Mouse (Mus musculus): ENCODE data around the gene 4921539E11Rik. TPM values are rescaled to one million over a fixed set of nuclear protein-coding genes. Genes with fewer than 3 reads are reported as not detected.

Gene 4921539E11Rik
- polyA plus RNA-seq, 1 experiment from 2014 or later, result not detected

DNA sequence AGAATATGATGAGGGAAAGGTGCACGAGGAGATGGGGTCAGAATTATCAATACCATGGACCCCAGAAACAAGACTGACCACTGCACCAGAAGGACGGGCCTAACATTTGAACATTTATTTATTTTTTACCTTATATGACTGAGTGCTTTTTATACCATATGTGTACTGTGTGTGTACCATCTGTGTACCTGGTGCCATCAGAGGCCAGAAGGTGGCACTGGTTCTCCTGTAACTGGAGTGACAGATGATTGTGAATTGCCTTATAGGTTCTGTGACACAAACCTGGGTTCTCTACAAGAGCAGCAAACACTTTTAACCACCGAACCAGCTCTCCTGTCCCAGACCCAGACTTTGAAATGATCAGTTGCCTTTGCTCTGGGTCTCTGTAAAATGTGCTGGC, 31.8 kb downstream of the 4921539E11Rik start:
- Histone ChIP-seq H3K4me2 (ENCODE audit: low read length) (no peak overlapping the region), H3K9ac (ENCODE audit: low read depth, low read length) (no peak overlapping the region), H3K27me3 (replicated peaks; ENCODE audit: control insufficient read depth, insufficient read depth, low read length) (no peaks in the 10 kb centered on the region), H3K36me3 (ENCODE audit: control insufficient read depth, insufficient read depth, low read length) (no peaks in the 10 kb centered on the region), H3K27ac (ENCODE audit: low read depth, low read length) (no peak overlapping the region), H3K4me1 (ENCODE audit: control insufficient read depth, insufficient read depth, low read depth, low read length) (no peaks in the 10 kb centered on the region; the same call in 1 of the 2 replicates), H3K9me3 (ENCODE audit: control insufficient read depth, low read length) (no peaks in the 10 kb centered on the region), H3K4me3 (ENCODE audit: low read length) (no peak overlapping the region)
- WGBS, result 91% methylated on average over 3 of the region's 3 CpGs
- ATAC-seq, result no peak

DNA sequence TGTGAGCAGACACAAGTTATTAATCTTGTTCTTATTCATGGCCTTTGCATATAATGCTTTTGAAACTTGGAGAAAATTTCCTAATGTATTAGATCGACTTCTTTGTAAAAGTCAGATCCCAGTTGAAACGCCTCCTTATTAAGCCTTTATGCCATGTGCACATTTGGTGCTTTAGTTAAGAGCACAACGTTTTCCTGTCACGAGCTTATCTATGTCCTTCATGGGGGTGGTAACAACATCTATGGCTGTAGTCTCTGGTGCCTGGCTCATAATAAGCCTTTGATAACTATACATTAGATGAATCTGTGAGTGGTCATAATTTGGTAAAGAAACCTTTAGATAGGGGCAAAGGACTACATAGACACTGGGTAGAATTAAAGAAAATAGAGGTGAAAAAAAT, 36.8 kb downstream of the 4921539E11Rik start:
- Histone ChIP-seq H3K9ac (ENCODE audit: low read depth, low read length) (no peak overlapping the region), H3K27ac (ENCODE audit: low read depth, low read length) (no peak overlapping the region), H3K27me3 (replicated peaks; ENCODE audit: control insufficient read depth, insufficient read depth, low read length) (no peaks in the 10 kb centered on the region), H3K36me3 (ENCODE audit: control insufficient read depth, insufficient read depth, low read length) (no peaks in the 10 kb centered on the region), H3K4me2 (ENCODE audit: low read length) (no peak overlapping the region), H3K9me3 (ENCODE audit: control insufficient read depth, low read length) (no peaks in the 10 kb centered on the region), H3K4me1 (ENCODE audit: control insufficient read depth, insufficient read depth, low read depth, low read length) (no peaks in the 10 kb centered on the region), H3K4me3 (ENCODE audit: low read length) (no peak overlapping the region)
- ATAC-seq, result no peak
- WGBS, result 87% methylated on average over 4 of the region's 4 CpGs

DNA sequence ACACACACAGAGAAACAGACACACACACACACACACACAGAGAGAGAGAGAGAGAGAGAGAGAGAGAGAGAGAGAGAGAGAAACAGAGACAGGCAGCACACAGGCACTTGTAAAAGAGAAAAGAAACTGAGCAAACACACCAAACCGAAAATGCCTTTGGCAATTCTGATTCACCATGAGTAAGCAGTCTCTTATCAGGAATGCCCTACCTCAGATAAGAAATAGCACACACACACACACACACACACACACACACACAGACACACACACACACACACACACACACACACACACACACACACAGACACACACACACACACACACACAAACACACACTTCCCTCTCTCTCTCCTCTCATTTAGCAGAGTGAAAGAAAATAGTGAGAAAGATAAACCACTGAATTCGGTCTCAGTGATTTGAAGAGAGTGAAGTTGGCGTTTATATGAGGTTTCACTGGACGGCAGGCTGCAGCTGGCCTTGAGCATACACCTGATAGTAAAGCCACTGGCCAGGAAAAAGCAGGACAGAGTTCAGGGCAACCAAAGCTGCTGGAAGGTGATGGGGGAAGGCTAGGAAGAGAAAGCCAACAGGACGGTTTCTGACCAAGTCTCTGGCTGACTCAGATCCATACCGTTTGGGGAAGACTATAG, 41.1 kb downstream of the 4921539E11Rik start:
- WGBS, result 75% methylated on average over 6 of the region's 6 CpGs

DNA sequence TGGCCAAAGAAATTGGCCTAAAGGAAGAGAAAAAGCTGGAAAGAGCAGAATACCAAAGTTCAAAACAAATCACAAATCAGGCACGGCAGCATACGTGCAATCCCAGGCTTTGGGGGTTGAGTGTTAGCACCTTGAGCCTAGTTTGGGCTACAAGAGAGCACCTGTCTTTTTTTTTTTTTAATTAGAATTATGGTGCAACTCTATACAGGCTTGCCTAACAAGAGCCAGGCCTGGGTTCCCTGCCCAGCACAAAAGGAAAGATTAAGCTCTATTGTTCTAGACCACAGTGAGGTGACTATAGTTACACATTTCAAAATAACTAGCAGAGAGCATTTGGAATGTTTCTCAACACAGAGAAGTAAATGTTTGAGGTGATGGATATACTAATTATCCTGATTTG, 42.9 kb downstream of the 4921539E11Rik start:
- 95% methylated on average over 2 of the region's 2 CpGs for WGBS
- ATAC-seq, result no peak
- no peaks in the 10 kb centered on the region for H3K36me3 ChIP-seq (ENCODE audit: control insufficient read depth, insufficient read depth, low read length)

More for the DNA sequence above, 41.1 kb downstream of the 4921539E11Rik start:
- Histone ChIP-seq H3K9ac (ENCODE audit: low read depth, low read length) (no peak overlapping the region), H3K27ac (ENCODE audit: low read depth, low read length) (no peak overlapping the region), H3K4me2 (ENCODE audit: low read length) (no peak overlapping the region), H3K4me1 (ENCODE audit: control insufficient read depth, insufficient read depth, low read depth, low read length) (no peaks in the 10 kb centered on the region), H3K36me3 (ENCODE audit: control insufficient read depth, insufficient read depth, low read length) (no peaks in the 10 kb centered on the region), H3K9me3 (ENCODE audit: control insufficient read depth, low read length) (no peaks in the 10 kb centered on the region), H3K27me3 (replicated peaks; ENCODE audit: control insufficient read depth, insufficient read depth, low read length) (no peaks in the 10 kb centered on the region), H3K4me3 (ENCODE audit: low read length) (no peak overlapping the region)
- no peak for ATAC-seq

DNA sequence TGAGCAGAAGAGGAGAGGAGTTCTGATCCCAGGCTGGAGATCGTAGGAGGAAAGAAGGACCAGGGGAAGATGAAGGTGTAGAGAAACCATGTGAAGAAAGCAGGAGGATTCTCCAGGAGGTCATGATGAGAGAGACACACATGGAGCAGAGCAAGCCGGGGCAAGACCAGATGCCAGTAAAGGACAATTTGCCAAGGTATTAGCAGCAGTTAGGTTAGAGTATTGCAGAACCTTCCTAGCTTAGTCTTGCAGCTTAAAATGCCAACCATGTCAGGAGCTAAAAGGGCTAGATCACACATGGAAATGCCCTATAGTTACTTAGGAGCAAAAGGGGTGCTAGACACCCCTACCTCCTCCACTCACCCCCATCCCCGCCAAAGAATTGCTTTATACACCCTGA, 43.4 kb downstream of the 4921539E11Rik start:
- Histone ChIP-seq H3K9me3 (ENCODE audit: control insufficient read depth, low read length) (no peaks in the 10 kb centered on the region), H3K27ac (ENCODE audit: low read depth, low read length) (no peak overlapping the region), H3K4me1 (ENCODE audit: control insufficient read depth, insufficient read depth, low read depth, low read length) (no peaks in the 10 kb centered on the region), H3K27me3 (replicated peaks; ENCODE audit: control insufficient read depth, insufficient read depth, low read length) (no peaks in the 10 kb centered on the region), H3K36me3 (ENCODE audit: control insufficient read depth, insufficient read depth, low read length) (no peaks in the 10 kb centered on the region), H3K4me2 (ENCODE audit: low read length) (no peak overlapping the region), H3K9ac (ENCODE audit: low read depth, low read length) (no peak overlapping the region), H3K4me3 (ENCODE audit: low read length) (no peak overlapping the region)
- 91% methylated on average over 3 of the region's 3 CpGs for WGBS
- no peak for ATAC-seq

More for the DNA sequence above, 42.9 kb downstream of the 4921539E11Rik start:
- Histone ChIP-seq H3K4me2 (ENCODE audit: low read length) (no peak overlapping the region), H3K27me3 (replicated peaks; ENCODE audit: control insufficient read depth, insufficient read depth, low read length) (no peaks in the 10 kb centered on the region), H3K4me3 (ENCODE audit: low read length) (no peak overlapping the region), H3K27ac (ENCODE audit: low read depth, low read length) (no peak overlapping the region), H3K4me1 (ENCODE audit: control insufficient read depth, insufficient read depth, low read depth, low read length) (no peaks in the 10 kb centered on the region), H3K9ac (ENCODE audit: low read depth, low read length) (no peak overlapping the region), H3K9me3 (ENCODE audit: control insufficient read depth, low read length) (no peaks in the 10 kb centered on the region)

DNA sequence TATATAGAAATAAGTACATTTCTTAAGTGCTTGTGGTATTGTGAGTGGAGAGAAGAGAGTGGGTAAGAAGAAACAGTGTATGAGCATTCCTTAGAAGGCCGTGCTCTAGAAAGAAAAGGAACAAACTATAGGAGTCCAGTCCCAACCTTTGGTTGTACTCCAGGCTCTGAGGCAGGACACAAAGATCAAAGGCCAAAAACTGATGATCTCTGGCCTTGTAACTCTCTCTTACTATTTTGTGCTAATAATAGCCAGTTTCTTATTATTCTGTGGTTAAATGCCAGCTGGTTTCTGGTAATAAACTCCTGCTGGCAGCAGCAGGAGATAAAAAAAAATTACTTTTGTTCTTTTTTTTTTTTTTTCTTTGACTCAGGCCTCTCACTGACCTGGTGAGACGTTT, 58.5 kb downstream of the 4921539E11Rik start:
- 37% methylated on average over 2 of the region's 2 CpGs for WGBS
- Histone ChIP-seq H3K36me3 (ENCODE audit: control insufficient read depth, insufficient read depth, low read length) (no peaks in the 10 kb centered on the region), H3K9ac (ENCODE audit: low read depth, low read length) (no peak overlapping the region), H3K9me3 (ENCODE audit: control insufficient read depth, low read length) (peaks cover 4% of the 10 kb centered on the region; the same call in 1 of the 2 replicates), H3K27me3 (replicated peaks; ENCODE audit: control insufficient read depth, insufficient read depth, low read length) (no peaks in the 10 kb centered on the region), H3K27ac (ENCODE audit: low read depth, low read length) (no peak overlapping the region), H3K4me2 (ENCODE audit: low read length) (no peak overlapping the region), H3K4me1 (ENCODE audit: control insufficient read depth, insufficient read depth, low read depth, low read length) (no peaks in the 10 kb centered on the region), H3K4me3 (ENCODE audit: low read length) (no peak overlapping the region)
- ATAC-seq, result no peak

DNA sequence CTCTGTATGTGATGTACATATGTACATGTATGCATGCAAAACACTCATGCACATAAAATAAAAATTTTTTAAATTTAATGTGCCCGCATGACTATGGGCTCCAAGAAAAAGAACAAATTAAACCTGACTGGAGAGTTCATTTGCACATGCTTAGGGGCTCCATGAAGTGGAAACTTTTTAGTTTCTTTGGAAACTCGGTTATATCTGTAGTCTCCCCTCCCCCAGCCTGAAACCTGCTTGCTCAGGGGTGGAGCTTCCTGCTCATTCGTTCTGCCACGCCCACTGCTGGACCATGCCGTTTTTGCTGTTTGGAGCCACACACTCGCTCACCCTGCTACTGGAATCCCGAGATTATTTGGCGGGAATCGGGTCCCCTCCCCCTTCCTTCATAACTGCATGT, 67.8 kb downstream of the 4921539E11Rik start:
- no peaks in the 10 kb centered on the region for H3K4me1 ChIP-seq (ENCODE audit: control insufficient read depth, insufficient read depth, low read depth, low read length)
- H3K27ac ChIP-seq (ENCODE audit: low read depth, low read length), result no peak overlapping the region
- no peak for ATAC-seq
- no peak overlapping the region for H3K4me3 ChIP-seq (ENCODE audit: low read length)
- H3K9me3 ChIP-seq (ENCODE audit: control insufficient read depth, low read length), result no peaks in the 10 kb centered on the region
- H3K9ac ChIP-seq (ENCODE audit: low read depth, low read length), result no peak overlapping the region
- WGBS, result 54% methylated on average over 9 of the region's 9 CpGs
- H3K36me3 ChIP-seq (ENCODE audit: control insufficient read depth, insufficient read depth, low read length), result no peaks in the 10 kb centered on the region
- H3K27me3 ChIP-seq (replicated peaks; ENCODE audit: control insufficient read depth, insufficient read depth, low read length), result no peaks in the 10 kb centered on the region
- no peak overlapping the region for H3K4me2 ChIP-seq (ENCODE audit: low read length)

DNA sequence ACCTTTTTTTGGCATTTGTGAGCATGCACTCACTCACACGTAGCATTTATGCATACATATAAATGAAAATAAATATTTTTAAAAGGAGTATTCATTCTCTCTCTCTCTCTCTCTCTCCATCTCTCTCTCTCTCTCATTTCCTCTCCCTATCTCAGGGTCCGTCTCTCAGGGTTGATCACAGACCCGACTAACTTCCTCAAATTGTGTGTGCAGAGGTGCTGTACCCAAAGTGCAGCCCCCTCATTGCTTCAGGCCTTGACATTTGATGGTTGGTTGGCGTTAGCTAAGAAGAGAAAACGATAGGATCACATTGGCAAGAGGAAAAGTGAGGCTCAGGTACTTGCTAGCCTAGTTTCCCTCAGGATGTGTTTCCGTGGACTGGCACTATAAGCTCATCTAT, 68.9 kb downstream of the 4921539E11Rik start:
- Histone ChIP-seq H3K27ac (ENCODE audit: low read depth, low read length) (no peak overlapping the region), H3K36me3 (ENCODE audit: control insufficient read depth, insufficient read depth, low read length) (no peaks in the 10 kb centered on the region), H3K9ac (ENCODE audit: low read depth, low read length) (no peak overlapping the region), H3K4me2 (ENCODE audit: low read length) (no peak overlapping the region), H3K27me3 (replicated peaks; ENCODE audit: control insufficient read depth, insufficient read depth, low read length) (no peaks in the 10 kb centered on the region), H3K4me3 (ENCODE audit: low read length) (no peak overlapping the region), H3K4me1 (ENCODE audit: control insufficient read depth, insufficient read depth, low read depth, low read length) (no peaks in the 10 kb centered on the region), H3K9me3 (ENCODE audit: control insufficient read depth, low read length) (no peaks in the 10 kb centered on the region)
- ATAC-seq, result no peak
- WGBS, result 81% methylated on average over 6 of the region's 6 CpGs

DNA sequence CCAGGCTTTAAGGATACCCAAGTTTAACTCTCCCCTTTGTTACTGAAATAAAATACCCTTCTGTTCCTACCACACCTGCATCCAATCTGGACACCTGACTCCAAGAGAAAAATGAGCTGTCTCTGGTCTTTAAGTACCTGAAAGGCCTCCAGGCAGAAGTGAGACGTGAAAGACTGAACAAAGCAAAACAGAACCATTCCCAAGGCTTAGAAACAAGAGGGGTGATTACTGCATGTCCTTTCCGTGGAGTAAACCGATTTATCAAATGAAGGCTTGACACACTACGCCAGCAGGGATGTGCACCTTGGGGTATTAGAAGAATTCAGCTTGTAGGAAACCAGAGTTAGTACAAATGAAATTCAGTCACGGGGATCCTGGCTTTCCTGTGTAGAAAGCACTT, 71.7 kb downstream of the 4921539E11Rik start:
- Histone ChIP-seq H3K9ac (ENCODE audit: low read depth, low read length) (no peak overlapping the region), H3K4me2 (ENCODE audit: low read length) (no peak overlapping the region), H3K27ac (ENCODE audit: low read depth, low read length) (no peak overlapping the region), H3K4me1 (ENCODE audit: control insufficient read depth, insufficient read depth, low read depth, low read length) (peaks cover 4% of the 10 kb centered on the region; the same call in 1 of the 2 replicates), H3K27me3 (replicated peaks; ENCODE audit: control insufficient read depth, insufficient read depth, low read length) (no peaks in the 10 kb centered on the region), H3K9me3 (ENCODE audit: control insufficient read depth, low read length) (no peaks in the 10 kb centered on the region), H3K4me3 (ENCODE audit: low read length) (no peak overlapping the region), H3K36me3 (ENCODE audit: control insufficient read depth, insufficient read depth, low read length) (no peaks in the 10 kb centered on the region)
- 70% methylated on average over 5 of the region's 5 CpGs for WGBS
- ATAC-seq, result no peak

Data from hindbrain, embryonic 16.5 days (tissue).